Mouse (Mus musculus) stomach, postnatal 0 days (tissue): ENCODE measurements around the gene Appl2.

Source experiments
- CTCF ChIP-seq: IDR thresholded peaks from 2 replicates; pipeline ENCODE4 v1.5.1; 2016; ENCODE audit warnings: antibody characterized with exemption, low read depth, mild to moderate bottlenecking, moderate library complexity
- EP300 ChIP-seq: optimal IDR thresholded peaks from 2 replicates; pipeline ENCODE3; 2016; ENCODE audit warnings: antibody characterized with exemption

DNA sequence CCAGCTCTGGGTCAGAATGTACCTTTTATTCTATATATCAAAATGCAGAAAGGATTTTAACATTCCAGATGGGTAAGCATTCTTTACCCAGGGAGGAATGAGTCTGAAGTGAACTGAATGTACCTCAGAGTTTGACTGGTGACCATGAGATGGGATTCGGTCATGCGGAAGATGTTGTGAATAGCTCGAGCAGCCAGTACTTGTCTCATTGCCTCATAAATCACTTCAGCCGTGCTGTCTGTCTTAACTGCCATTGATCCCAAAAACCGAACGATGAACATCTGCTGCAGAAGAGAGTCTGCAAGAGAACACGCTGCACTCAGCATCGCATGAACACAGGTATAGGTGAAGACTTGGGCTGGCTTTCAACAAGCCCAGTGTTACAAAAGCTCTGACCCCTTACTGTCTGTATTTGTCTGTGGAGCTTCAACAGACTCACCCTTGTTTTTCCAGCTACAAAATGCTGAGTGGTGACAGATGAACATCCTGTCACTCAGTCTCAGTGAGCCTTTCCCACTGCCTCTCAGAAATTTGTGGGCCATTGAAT, 42.8 kb downstream of the Appl2 start:
- TF ChIP-seq CTCF (no peak), EP300 (no peak)
